Mouse (Mus musculus): ENCODE data around the gene Flvcr2.

Gene Flvcr2

GRCm38 (mm10) chr12:85729945-85730290, 16.4 kb upstream of the Flvcr2 start:
- no peak for DNase-seq (ENCODE audit: low spot score in 2 of 2)

- no peak for DNase-seq (ENCODE audit: low spot score in 2 of 2)
Measured at GRCm38 (mm10) chr12:85736203-85736602, 10.1 kb upstream of the Flvcr2 start.

- no peak for DNase-seq (ENCODE audit: low spot score in 2 of 2)
Measured at GRCm38 (mm10) chr12:85736960-85737359, 9.4 kb upstream of the Flvcr2 start.

- DNase-seq (ENCODE audit: low spot score in 2 of 2): no peak
Measured at GRCm38 (mm10) chr12:85746696-85747219, 419 bp downstream of the Flvcr2 start.

- no peak for DNase-seq (ENCODE audit: low spot score in 2 of 2)
Measured at GRCm38 (mm10) chr12:85747343-85747742, 1.0 kb downstream of the Flvcr2 start.

GRCm38 (mm10) chr12:85749861-85750260, 3.5 kb downstream of the Flvcr2 start:
- no peak for DNase-seq (ENCODE audit: low spot score in 2 of 2)

GRCm38 (mm10) chr12:85752116-85752515, 5.8 kb downstream of the Flvcr2 start:
- DNase-seq (ENCODE audit: low spot score in 2 of 2): no peak

- no peak for DNase-seq (ENCODE audit: low spot score in 2 of 2)
Measured at GRCm38 (mm10) chr12:85753223-85753622, 6.9 kb downstream of the Flvcr2 start.

GRCm38 (mm10) chr12:85754611-85755265, 8.4 kb downstream of the Flvcr2 start:
- DNase-seq (ENCODE audit: low spot score in 2 of 2): no peak

- DNase-seq (ENCODE audit: low spot score in 2 of 2): no peak
Measured at GRCm38 (mm10) chr12:85756455-85756854, 10.1 kb downstream of the Flvcr2 start.

- DNase-seq (ENCODE audit: low spot score in 2 of 2): no peak
Measured at GRCm38 (mm10) chr12:85757074-85757473, 10.7 kb downstream of the Flvcr2 start.

- DNase-seq (ENCODE audit: low spot score in 2 of 2): no peak
Measured at GRCm38 (mm10) chr12:85758741-85759140, 12.4 kb downstream of the Flvcr2 start.

- DNase-seq (ENCODE audit: low spot score in 2 of 2): no peak
Measured at GRCm38 (mm10) chr12:85761471-85761870, 15.1 kb downstream of the Flvcr2 start.

GRCm38 (mm10) chr12:85764686-85765085, 18.3 kb downstream of the Flvcr2 start:
- no peak for DNase-seq (ENCODE audit: low spot score in 2 of 2)

GRCm38 (mm10) chr12:85766287-85766686, 19.9 kb downstream of the Flvcr2 start:
- no peak for DNase-seq (ENCODE audit: low spot score in 2 of 2)

GRCm38 (mm10) chr12:85767750-85768149, 21.4 kb downstream of the Flvcr2 start:
- DNase-seq (ENCODE audit: low spot score in 2 of 2): no peak

GRCm38 (mm10) chr12:85771356-85771755, 25.0 kb downstream of the Flvcr2 start:
- DNase-seq (ENCODE audit: low spot score in 2 of 2): no peak

- DNase-seq (ENCODE audit: low spot score in 2 of 2): no peak
Measured at GRCm38 (mm10) chr12:85778962-85779361, 32.6 kb downstream of the Flvcr2 start.

GRCm38 (mm10) chr12:85779707-85780106, 33.4 kb downstream of the Flvcr2 start:
- DNase-seq (ENCODE audit: low spot score in 2 of 2): no peak

- no peak for DNase-seq (ENCODE audit: low spot score in 2 of 2)
Measured at GRCm38 (mm10) chr12:85781606-85782005, 35.3 kb downstream of the Flvcr2 start.

GRCm38 (mm10) chr12:85784916-85785815, 38.8 kb downstream of the Flvcr2 start:
- DNase-seq (ENCODE audit: low spot score in 2 of 2): no peak

GRCm38 (mm10) chr12:85792158-85792557, 45.8 kb downstream of the Flvcr2 start:
- DNase-seq (ENCODE audit: low spot score in 2 of 2): no peak

GRCm38 (mm10) chr12:85792821-85793346, 46.5 kb downstream of the Flvcr2 start:
- DNase-seq (ENCODE audit: low spot score in 2 of 2): no peak
